Mouse (Mus musculus) gastrocnemius, postnatal 4 days (tissue): ENCODE results near the gene Klhl23. TPM values are rescaled to one million over a fixed set of nuclear protein-coding genes. Genes with fewer than 3 reads are reported as not detected.
"Not testable (repeated sequence)": the region's sequence is repeated elsewhere in the genome, so short reads cannot be mapped to it uniquely, and the experiment has no call there.

Experiments
- DNase-seq, 2 experiments: peaks; one replicate each; pipeline ENCODE4 v3.0.0; 2021 to 2022; ENCODE audit warnings: low spot score in 2 of 2, mixed read lengths in 2 of 2
- long read RNA-seq, 2 experiments: library from polyadenylated mRNA; stranded (forward); transcript quantifications; one replicate each; pipeline ENCODE4 v2.0.0; 2021
- total RNA-seq, 2 experiments: library from RNA; stranded (reverse); gene quantifications; 2 replicates each; pipeline ENCODE4 v1.2.3; 2021

Klhl23 gene
- 10 to 100 TPM; 27.1 to 30.4 TPM for total RNA-seq
- long read RNA-seq, experiment 1, full-length matches to known transcripts, result 12 of 45 reads
- long read RNA-seq, experiment 1, partial matches to known transcripts, result 10 of 45 reads
- long read RNA-seq, experiment 1, other reads (novel, unspliced or antisense), result 23 of 45 reads
- long read RNA-seq, experiment 2, full-length matches to known transcripts, result 4 of 39 reads
- long read RNA-seq, experiment 2, partial matches to known transcripts, result 8 of 39 reads
- long read RNA-seq, experiment 2, other reads (novel, unspliced or antisense), result 27 of 39 reads

- DNase-seq, result no peak
Observed at GRCm38 (mm10) chr2:69821711-69822110, at the start of gene Klhl23. Gene Klhl23 (plus strand): TSS chr2:69821944.

GRCm38 (mm10) chr2:69773331-69773730 lies 48.4 kb upstream of the Klhl23 start:
- no peak for DNase-seq

GRCm38 (mm10) chr2:69777985-69778835 lies 43.5 kb upstream of the Klhl23 start:
- no peak for DNase-seq

GRCm38 (mm10) chr2:69778836-69779177 lies 42.9 kb upstream of the Klhl23 start:
- no peak for DNase-seq

- no peak for DNase-seq
Observed at GRCm38 (mm10) chr2:69788974-69789373, 32.8 kb upstream of the Klhl23 start.

GRCm38 (mm10) chr2:69789429-69790069 lies 32.2 kb upstream of the Klhl23 start, which contains the start of the genes Ccdc173 and Phospho2:
Gene Ccdc173 (minus strand): TSS chr2:69789575.
Gene Phospho2 (plus strand): TSS chr2:69789623.
- peak; percentile 98 to 99 for DNase-seq

GRCm38 (mm10) chr2:69790285-69790684 lies 31.5 kb upstream of the Klhl23 start:
- peak; percentile 63 to 84 for DNase-seq

- no peak for DNase-seq
Observed at GRCm38 (mm10) chr2:69790722-69791121, 31.0 kb upstream of the Klhl23 start.

- peak; percentile 55 to 66 for DNase-seq
Observed at GRCm38 (mm10) chr2:69802911-69803312, 18.8 kb upstream of the Klhl23 start.

- no peak for DNase-seq
Observed at GRCm38 (mm10) chr2:69803756-69804155, 18.0 kb upstream of the Klhl23 start.

GRCm38 (mm10) chr2:69804663-69805062 lies 17.1 kb upstream of the Klhl23 start:
- DNase-seq, result not testable (repeated sequence)

- no peak for DNase-seq
Observed at GRCm38 (mm10) chr2:69810169-69810568, 11.6 kb upstream of the Klhl23 start.

GRCm38 (mm10) chr2:69811349-69811748 lies 10.4 kb upstream of the Klhl23 start:
- not testable (repeated sequence) for DNase-seq

- no peak for DNase-seq
Observed at GRCm38 (mm10) chr2:69816575-69816974, 5.2 kb upstream of the Klhl23 start.

- no peak for DNase-seq
Observed at GRCm38 (mm10) chr2:69818350-69819085, 3.2 kb upstream of the Klhl23 start.

- DNase-seq, result no peak
Observed at GRCm38 (mm10) chr2:69820201-69820600, 1.5 kb upstream of the Klhl23 start.

- peak; percentile 27 to 52 for DNase-seq
Observed at GRCm38 (mm10) chr2:69822361-69823128, 801 bp downstream of the Klhl23 start.

GRCm38 (mm10) chr2:69823129-69823677 lies 1.5 kb downstream of the Klhl23 start:
- DNase-seq, result peak; percentile 26 to 65

GRCm38 (mm10) chr2:69825898-69826297 lies 4.2 kb downstream of the Klhl23 start:
- no peak for DNase-seq

GRCm38 (mm10) chr2:69826380-69826779 lies 4.6 kb downstream of the Klhl23 start:
- no peak for DNase-seq
